Mouse (Mus musculus) intestine, embryonic 14.5 days (tissue): Measurements from ENCODE around the gene Plcxd1. TPM values are rescaled to one million over a fixed set of nuclear protein-coding genes. Genes with fewer than 3 reads are reported as not detected.
"Not testable (repeated sequence)": the region's sequence is repeated elsewhere in the genome, so short reads cannot be mapped to it uniquely, and the experiment has no call there.

Source experiments
- ATAC-seq: fragments of 200-750 bp; cut with Nextera tagmentation; replicated peaks from 2 replicates; pipeline ENCODE4 v1.8.0; 2017; ENCODE audit warnings: low read depth, moderate number of reproducible peaks, moderate TSS enrichment, moderate library complexity; ENCODE audit not compliant: low FRiP score, low TSS enrichment
- DNase-seq: peaks from one replicate; pipeline ENCODE4 v3.0.0-alpha.2; 2018; ENCODE audit warnings: low spot score
- H3K27ac ChIP-seq: fragments of 300-500 bp; sonication (generic); 2 replicates; pipeline ENCODE4 v1.5.1; 2014; ENCODE audit warnings: low read depth, mild to moderate bottlenecking, control low read depth
- H3K27me3 ChIP-seq: fragments of 300-500 bp; sonication (generic); replicated peaks from 2 replicates; pipeline ENCODE4 v1.6.1; 2014; ENCODE audit warnings: low read length, control low read depth; ENCODE audit not compliant: control insufficient read depth, insufficient read depth
- H3K36me3 ChIP-seq: fragments of 300-500 bp; sonication (generic); 2 replicates; pipeline ENCODE4 v1.6.1; 2014; ENCODE audit warnings: low read length, control low read depth; ENCODE audit not compliant: control insufficient read depth, insufficient read depth
- H3K4me1 ChIP-seq: fragments of 300-500 bp; sonication (generic); replicated peaks from 2 replicates; pipeline ENCODE4 v1.6.1; 2014; ENCODE audit warnings: low read length, control low read depth, mixed read lengths; ENCODE audit not compliant: control insufficient read depth, insufficient read depth
- H3K4me2 ChIP-seq: fragments of 300-500 bp; sonication (generic); 2 replicates; pipeline ENCODE4 v1.6.1; 2014; ENCODE audit warnings: low read length
- H3K4me3 ChIP-seq: fragments of 300-500 bp; sonication (generic); 2 replicates; pipeline ENCODE4 v1.5.1; 2014; ENCODE audit warnings: low read depth, low read length, control low read depth, mixed read lengths
- H3K9ac ChIP-seq: fragments of 300-500 bp; sonication (generic); 2 replicates; pipeline ENCODE4 v1.6.1; 2014; ENCODE audit warnings: mild to moderate bottlenecking, low read length
- H3K9me3 ChIP-seq: fragments of 300-500 bp; sonication (generic); 2 replicates; pipeline ENCODE4 v1.6.1; 2016; ENCODE audit warnings: low read length, control low read depth; ENCODE audit not compliant: control insufficient read depth
- WGBS: fragments of 180-500 bp; shearing (Covaris S2); extraction: QIAGEN DNeasy Blood & Tissue Kit; methylation state at CpG from one replicate; pipeline ENCODE4 v1.1.7; 2014; 5-methylcytosine and 5-hydroxymethylcytosine counted together
- polyA plus RNA-seq: library from polyadenylated mRNA; unstranded; fragments of >200 nt; fragmentation: Nextera tagmentation; extraction: Ambion mirVana; gene quantifications from 2 replicates; pipeline ENCODE4 v1.2.1, GENCODE M21; 2014

Gene Plcxd1
- polyA plus RNA-seq: 0.74 and 0.86 TPM in 2 replicates

DNA sequence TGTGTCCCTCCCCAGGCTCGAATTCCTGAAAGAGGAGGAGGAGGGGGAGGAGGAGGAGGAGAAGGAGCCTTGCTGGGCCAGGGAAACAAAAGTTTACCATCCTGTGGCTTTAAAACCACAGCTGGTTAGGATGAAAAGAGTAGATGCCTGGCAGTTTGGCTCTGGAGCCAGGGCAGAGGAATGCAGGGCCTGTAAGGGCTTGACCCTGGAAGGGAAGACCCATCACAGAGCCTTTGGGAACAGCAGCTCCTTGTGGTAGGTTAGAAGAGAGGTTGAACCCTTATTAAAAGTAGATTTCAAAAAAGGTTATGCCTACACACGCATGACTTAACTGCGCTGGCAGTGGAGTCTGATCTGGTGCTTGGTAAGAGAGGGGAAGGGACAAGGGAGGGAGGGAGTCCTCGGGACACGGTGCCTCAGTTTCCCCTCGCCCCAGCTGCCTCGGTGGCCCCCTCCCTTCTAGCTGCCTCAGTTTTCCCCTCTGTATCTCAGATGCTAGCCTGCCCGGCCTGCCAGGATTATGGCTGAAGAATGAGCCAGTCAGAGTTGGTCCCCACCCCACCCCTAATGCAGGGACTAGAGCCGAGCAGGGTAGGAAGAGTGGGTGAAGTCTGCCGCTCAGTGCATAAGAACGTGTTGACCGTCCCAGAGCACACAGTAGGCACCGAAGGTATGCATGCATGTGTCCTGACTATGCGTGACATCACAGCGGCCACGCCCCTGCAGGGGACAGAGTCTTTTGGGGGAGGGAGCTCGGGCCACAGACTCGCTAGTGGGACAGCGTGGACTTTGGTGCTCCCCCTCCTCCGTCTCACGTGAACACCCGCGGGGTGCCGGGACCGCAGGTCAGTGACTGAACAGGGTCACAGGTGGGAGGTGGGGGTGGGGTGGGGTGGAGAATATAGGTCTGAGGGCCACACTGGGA lies at the start of gene Plcxd1:
TSS of gene Plcxd1 (plus strand) at position 314 of the 925 bp plus-strand sequence.
- Histone ChIP-seq H3K9me3 (no peaks in the 10 kb centered on the region), H3K4me2 (peak within 1 kb of the TSS; percentile 59), H3K4me1 (peaks cover 6% of the 10 kb centered on the region; the same call in 1 of the 2 replicates), H3K9ac (no peak within 1 kb of the TSS), H3K4me3 (no peak within 1 kb of the TSS; the same call in 1 of the 2 replicates), H3K36me3 (peaks cover 21% of the 10 kb centered on the region), H3K27me3 (no peaks in the 10 kb centered on the region; the same call in 1 of the 2 replicates), H3K27ac (no peak within 1 kb of the TSS)
- 10% methylated on average over 25 of the region's 25 CpGs for WGBS
- DNase-seq: no peak
- peak; percentile 24 for ATAC-seq

DNA sequence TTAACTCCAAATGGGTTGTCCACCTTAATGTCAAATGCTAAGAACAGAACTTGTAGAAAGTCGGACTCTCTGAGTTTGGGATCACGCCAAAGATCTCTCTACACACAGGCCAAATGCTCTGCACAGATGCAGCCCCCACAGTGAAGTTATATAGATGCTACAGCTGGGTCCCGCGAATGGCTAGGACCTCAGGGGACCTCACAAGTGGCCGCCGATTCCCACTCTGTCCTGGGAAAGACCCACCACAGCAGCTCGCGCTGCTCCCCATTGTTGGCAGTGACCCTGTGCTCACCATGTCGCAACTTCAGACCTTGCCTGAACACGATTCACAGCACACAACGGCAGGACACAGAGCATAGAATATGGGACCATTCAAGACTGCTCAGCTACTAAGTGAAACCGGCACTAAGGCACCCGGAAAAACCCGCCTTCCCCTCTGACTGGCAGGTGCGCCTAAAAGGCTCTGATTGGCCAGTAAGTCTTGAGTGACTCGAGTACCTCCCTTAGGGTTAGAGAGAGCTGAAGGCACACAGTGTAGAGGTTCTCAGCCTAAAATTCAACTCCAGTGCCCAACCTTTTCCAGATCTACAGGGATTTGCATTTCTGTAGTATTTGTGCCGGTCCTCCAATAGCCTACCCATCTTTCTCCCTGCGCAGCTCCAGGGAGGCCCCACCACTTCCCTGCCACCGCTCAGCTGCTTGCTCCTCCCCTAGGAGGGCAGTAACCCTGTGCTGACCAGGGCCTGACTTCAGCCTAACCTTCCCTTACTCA lies 41.9 kb upstream of the Plcxd1 start:
- ATAC-seq (peak; percentile 99), DNase-seq (peak; percentile 86)
- Histone ChIP-seq H3K27ac (peak overlapping the region; percentile 64; the same call in 1 of the 2 replicates), H3K9ac (peak overlapping the region; percentile 47), H3K4me1 (no peaks in the 10 kb centered on the region), H3K4me2 (peak overlapping the region; percentile 48), H3K36me3 (no peaks in the 10 kb centered on the region), H3K4me3 (peak overlapping the region; percentile 65), H3K9me3 (no peaks in the 10 kb centered on the region), H3K27me3 (no peaks in the 10 kb centered on the region)
- 2% methylated on average over 19 of the region's 19 CpGs for WGBS

DNA sequence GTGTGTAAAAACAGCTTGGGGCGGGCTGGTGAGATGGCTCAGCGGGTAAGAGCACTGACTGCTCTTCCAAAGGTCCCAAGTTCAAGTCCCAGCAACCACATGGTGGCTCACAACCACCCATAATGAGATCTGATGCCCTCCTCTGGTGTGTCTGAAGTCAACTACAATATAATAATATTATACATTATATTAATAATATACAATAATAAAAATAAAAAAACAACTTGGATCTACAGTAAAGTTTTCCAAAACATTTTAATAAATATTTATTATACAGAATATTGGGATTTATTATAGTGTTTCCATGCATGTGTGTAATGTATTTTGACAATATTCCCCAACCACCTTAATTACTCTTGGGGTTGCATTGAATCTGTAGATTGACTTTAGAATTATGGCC lies 27.4 kb upstream of the Plcxd1 start, which contains the start of gene Gm17655:
TSS of gene Gm17655 (minus strand) at position 101 of the 400 bp plus-strand sequence.
- not testable (repeated sequence) for ATAC-seq, H3K4me1 ChIP-seq, H3K4me3 ChIP-seq, H3K36me3 ChIP-seq, H3K27me3 ChIP-seq, H3K4me2 ChIP-seq, DNase-seq, H3K9ac ChIP-seq, H3K27ac ChIP-seq
- H3K9me3 ChIP-seq: peaks cover 14% of the 10 kb centered on the region
- WGBS: 70% methylated on average over 2 of the region's 2 CpGs

DNA sequence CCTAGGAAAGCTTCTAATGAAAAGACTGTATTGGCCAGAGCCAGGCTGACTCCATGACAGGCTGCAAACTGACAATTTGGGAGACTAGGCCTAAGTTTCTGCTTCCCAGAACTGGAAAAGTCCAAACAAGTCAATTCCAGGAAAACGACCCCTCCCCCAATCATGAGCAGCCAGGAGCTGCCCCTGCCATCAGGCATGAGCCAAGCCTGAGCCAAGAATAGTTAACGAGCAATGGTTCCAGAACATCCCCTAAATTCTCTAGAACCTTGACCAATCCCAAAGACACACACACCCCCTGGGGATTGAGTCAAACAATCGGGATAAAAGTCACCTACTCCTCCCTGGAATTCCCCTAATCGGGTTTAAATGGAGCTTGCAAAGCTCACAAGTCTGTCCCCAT lies 16.8 kb upstream of the Plcxd1 start:
- Histone ChIP-seq H3K4me2 (no peak overlapping the region), H3K4me3 (no peak overlapping the region), H3K27me3 (no peaks in the 10 kb centered on the region), H3K4me1 (no peaks in the 10 kb centered on the region), H3K9ac (no peak overlapping the region), H3K9me3 (peaks cover 20% of the 10 kb centered on the region), H3K27ac (no peak overlapping the region), H3K36me3 (no peaks in the 10 kb centered on the region)
- ATAC-seq (no peak), DNase-seq (no peak)
- 81% methylated on average over 4 of the region's 4 CpGs for WGBS

DNA sequence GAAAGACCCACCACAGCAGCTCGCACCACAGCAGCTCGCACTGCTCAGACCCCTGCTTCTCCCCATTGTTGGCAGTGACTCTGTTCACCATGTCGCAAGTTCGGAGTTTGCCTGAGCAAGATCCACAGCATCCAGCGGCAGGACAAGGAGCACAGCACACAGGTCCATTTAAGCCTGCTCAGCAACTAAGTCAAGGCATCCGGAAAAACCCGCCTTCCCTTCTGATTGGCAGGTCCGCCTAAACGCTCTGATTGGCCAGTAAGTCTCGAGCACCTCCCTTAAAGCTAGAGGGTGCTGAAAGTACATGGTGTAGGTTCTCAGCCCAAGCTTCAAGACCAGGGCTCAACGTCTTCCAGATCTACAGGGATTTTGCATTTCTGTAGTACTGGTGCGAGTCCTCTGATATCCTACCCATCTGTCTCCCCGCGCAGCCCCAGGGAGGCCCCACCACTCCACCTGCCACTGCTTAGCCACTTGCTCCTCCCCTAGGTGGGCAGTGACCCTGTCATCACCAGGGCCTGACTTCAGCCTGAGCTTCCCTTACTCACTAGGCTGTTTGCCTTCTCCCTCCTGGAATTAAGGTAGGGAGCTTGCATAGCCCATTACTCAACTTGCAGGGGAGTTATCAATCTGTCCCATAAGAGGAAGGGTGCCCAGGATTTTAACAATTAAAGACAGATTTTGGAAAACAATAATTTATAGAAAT lies 13.5 kb upstream of the Plcxd1 start:
- Histone ChIP-seq H3K27ac (no peak overlapping the region), H3K4me1 (no peaks in the 10 kb centered on the region), H3K36me3 (no peaks in the 10 kb centered on the region), H3K4me2 (no peak overlapping the region), H3K4me3 (no peak overlapping the region), H3K9ac (no peak overlapping the region), H3K27me3 (no peaks in the 10 kb centered on the region), H3K9me3 (no peaks in the 10 kb centered on the region)
- DNase-seq: no peak
- 30% methylated on average over 14 of the region's 14 CpGs for WGBS
- ATAC-seq: no peak

DNA sequence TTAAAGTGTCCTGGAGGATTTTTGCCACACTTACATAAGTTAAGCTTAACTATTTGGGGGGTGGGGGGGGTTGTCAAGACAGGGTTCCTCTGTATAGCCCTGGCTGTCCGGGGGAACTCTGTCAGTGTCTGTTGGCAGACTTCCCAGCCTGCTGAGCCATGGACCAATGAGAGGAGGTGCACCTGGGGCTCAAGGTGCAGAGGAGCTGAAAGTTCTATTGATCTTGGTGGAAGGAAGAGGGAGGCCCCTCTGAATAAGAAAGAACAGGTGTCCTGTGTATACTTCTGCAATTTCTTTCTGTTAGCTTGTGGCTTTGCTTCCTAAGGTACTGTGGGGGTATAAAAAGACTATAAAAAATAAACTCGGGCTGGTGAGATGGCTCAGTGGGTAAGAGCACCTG lies 8.2 kb upstream of the Plcxd1 start:
- Histone ChIP-seq H3K27me3 (no peaks in the 10 kb centered on the region), H3K4me2 (no peak overlapping the region), H3K4me3 (no peak overlapping the region), H3K9ac (no peak overlapping the region), H3K36me3 (no peaks in the 10 kb centered on the region), H3K4me1 (no peaks in the 10 kb centered on the region), H3K27ac (no peak overlapping the region), H3K9me3 (no peaks in the 10 kb centered on the region)
- ATAC-seq: no peak
- 70% methylated on average over 2 of the region's 2 CpGs for WGBS
- no peak for DNase-seq

DNA sequence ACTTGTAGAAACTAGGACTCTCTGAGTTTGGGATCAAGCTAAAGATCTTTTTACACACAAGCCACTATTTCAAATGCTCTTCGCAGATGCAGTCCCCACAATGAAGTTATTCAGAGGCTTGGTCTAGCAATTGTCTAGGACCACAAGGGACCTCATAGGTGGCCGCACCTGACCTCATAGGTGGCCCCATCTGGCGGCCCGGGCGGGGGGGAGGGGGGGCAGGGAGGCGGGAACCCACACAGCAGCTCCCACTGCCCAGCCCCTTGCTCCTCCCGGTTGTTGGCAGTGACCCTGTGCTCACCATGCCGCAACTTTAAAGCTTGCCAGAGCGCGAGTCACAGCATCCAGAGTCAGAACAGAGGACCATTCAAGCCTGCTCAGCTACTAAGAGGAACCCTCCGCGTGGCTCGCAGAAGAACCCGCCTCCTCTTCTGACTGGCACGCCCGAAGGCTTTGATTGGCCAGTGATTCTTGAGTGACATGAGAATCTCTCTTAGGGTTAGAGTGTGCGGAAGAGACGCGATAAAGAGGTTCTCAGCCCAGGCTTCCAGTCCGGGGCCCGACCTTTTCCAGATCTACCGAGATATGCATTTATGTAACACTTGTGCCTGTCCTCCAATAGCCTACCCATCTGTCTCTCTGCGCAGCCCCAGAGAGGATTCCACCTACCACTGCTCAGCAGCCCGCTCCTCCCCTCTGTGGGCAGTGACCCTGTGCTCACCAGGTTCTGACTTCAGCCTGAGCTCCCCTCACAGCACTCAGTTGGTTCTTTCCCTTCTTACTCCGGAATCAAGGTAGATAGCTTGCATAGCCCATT lies 5.5 kb upstream of the Plcxd1 start, which contains the start of gene Gm35315:
TSS of gene Gm35315 (minus strand) at position 391 of the 817 bp plus-strand sequence.
- H3K4me3 ChIP-seq: peak within 1 kb of the TSS; percentile 42
- H3K27ac ChIP-seq: peak within 1 kb of the TSS; percentile 55
- peak within 1 kb of the TSS; percentile 37 for H3K9ac ChIP-seq
- DNase-seq (peak; percentile 85), ATAC-seq (peak; percentile 97)
- peak within 1 kb of the TSS; percentile 49 for H3K4me2 ChIP-seq
- no peaks in the 10 kb centered on the region for H3K4me1 ChIP-seq
- H3K36me3 ChIP-seq: no peaks in the 10 kb centered on the region
- no peaks in the 10 kb centered on the region for H3K27me3 ChIP-seq
- no peaks in the 10 kb centered on the region for H3K9me3 ChIP-seq
- 2% methylated on average over 25 of the region's 25 CpGs for WGBS
